Mouse (Mus musculus) kidney, embryonic 14.5 days (tissue): ENCODE measurements around the gene Cds2. TPM values are rescaled to one million over a fixed set of nuclear protein-coding genes. Genes with fewer than 3 reads are reported as not detected.
"Not testable (repeated sequence)": the region's sequence is repeated elsewhere in the genome, so short reads cannot be mapped to it uniquely, and the experiment has no call there.

ENCODE experiments used
- ATAC-seq: fragments of 200-750 bp; cut with Nextera tagmentation; 2 replicates; pipeline ENCODE4 v1.8.0; 2017; ENCODE audit warnings: moderate number of reproducible peaks, mild to moderate bottlenecking, moderate TSS enrichment, moderate library complexity; ENCODE audit not compliant: low FRiP score, low TSS enrichment
- H3K27ac ChIP-seq: fragments of 300-500 bp; sonication (generic); 2 replicates; pipeline ENCODE4 v1.5.1; 2014; ENCODE audit warnings: low read depth, mild to moderate bottlenecking, low read length, moderate library complexity, mixed read lengths
- H3K27me3 ChIP-seq: fragments of 300-500 bp; sonication (generic); 2 replicates; pipeline ENCODE4 v1.6.1; 2014; ENCODE audit warnings: mild to moderate bottlenecking, low read length; ENCODE audit not compliant: control insufficient read depth, insufficient read depth
- H3K36me3 ChIP-seq: fragments of 300-500 bp; sonication (generic); 2 replicates; pipeline ENCODE4 v1.6.1; 2014; ENCODE audit warnings: low read length, mixed read lengths; ENCODE audit not compliant: control insufficient read depth, insufficient read depth
- H3K4me1 ChIP-seq: fragments of 300-500 bp; sonication (generic); 2 replicates; pipeline ENCODE4 v1.6.1; 2014; ENCODE audit warnings: low read length, mixed read lengths; ENCODE audit not compliant: control insufficient read depth, insufficient read depth
- H3K4me2 ChIP-seq: fragments of 300-500 bp; sonication (generic); replicated peaks from 2 replicates; pipeline ENCODE4 v1.6.1; 2014; ENCODE audit warnings: low read depth, mild to moderate bottlenecking, low read length
- H3K4me3 ChIP-seq: fragments of 300-500 bp; sonication (generic); 2 replicates; pipeline ENCODE4 v1.5.1; 2014; ENCODE audit warnings: mild to moderate bottlenecking, low read length
- H3K9ac ChIP-seq: fragments of 300-500 bp; sonication (generic); 2 replicates; pipeline ENCODE4 v1.6.1; 2014; ENCODE audit warnings: low read depth, mild to moderate bottlenecking, low read length, moderate library complexity
- H3K9me3 ChIP-seq: fragments of 300-500 bp; sonication (generic); 2 replicates; pipeline ENCODE4 v1.6.1; 2016; ENCODE audit warnings: low read length; ENCODE audit not compliant: control insufficient read depth
- WGBS: fragments of 180-500 bp; shearing (Covaris S2); extraction: QIAGEN DNeasy Blood & Tissue Kit; methylation state at CpG from one replicate; pipeline ENCODE4 v1.1.7; 2014; 5-methylcytosine and 5-hydroxymethylcytosine counted together
- polyA plus RNA-seq: library from polyadenylated mRNA; unstranded; fragments of >200 nt; fragmentation: Nextera tagmentation; extraction: Ambion mirVana; gene quantifications from 2 replicates; pipeline ENCODE4 v1.2.1, GENCODE M21; 2014

The Cds2 gene
- polyA plus RNA-seq, 1 experiment from 2014 or later = 24.4 TPM

DNA sequence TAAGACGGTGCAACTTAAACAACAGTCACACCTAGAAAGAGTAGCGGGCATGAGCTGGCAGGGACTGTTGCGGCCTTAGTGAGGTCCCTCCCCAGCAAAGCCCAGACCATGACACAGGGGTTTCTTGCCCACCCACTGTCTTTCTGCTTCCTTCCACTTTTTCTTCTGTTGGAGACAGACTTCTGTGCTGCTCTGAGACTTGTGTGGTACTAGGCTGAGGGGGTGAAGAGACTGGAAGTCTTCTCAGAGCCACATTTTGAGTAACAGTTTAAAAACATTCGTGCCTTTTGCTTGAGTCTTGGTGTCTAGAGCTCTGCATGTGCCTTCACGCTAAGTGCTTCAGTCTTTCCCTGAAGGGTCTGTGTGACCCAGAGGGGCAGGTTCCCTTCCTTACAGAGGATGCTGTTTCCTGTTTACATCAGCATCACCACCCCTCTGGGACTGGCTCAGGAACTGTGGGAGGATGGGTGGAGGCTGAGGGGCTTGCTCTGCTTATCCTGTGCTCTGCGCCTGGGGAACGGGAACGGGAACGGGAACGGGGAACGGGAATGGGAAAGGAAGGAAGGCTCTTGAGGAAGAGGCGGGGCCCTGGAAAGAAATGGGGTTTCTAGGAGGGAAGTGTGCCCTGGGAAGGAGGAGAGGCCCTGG is 21.7 kb downstream of the Cds2 start:
- no peak overlapping the region for H3K9ac ChIP-seq
- WGBS = 73% methylated on average over 12 of the region's 12 CpGs
- H3K4me3 ChIP-seq = no peak overlapping the region
- H3K4me2 ChIP-seq = no peak overlapping the region
- no peaks in the 10 kb centered on the region for H3K27me3 ChIP-seq
- H3K9me3 ChIP-seq = no peaks in the 10 kb centered on the region
- peaks cover 23% of the 10 kb centered on the region for H3K4me1 ChIP-seq
- H3K27ac ChIP-seq = peak overlapping the region; percentile 74; the same call in 1 of the 2 replicates
- ATAC-seq = peak; percentile 65
- no peaks in the 10 kb centered on the region for H3K36me3 ChIP-seq

DNA sequence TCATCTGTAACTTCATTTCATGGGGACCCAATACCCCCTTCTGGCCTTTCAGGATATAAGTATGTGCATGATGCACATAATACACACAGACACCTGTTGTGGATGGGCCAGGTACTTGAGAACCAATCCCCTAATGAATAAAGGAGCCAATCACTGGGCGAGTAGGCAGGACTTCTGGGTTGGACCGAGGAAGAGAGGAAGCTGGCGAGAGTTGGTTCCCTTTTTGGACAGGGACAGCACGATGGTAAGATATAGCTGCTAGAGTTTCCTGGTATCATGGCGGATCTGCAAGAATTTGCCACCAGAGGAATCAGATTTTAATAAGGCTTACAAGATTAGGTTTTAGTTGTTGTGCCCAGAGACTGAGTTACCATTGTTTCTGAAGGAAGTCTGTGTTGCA is 22.8 kb downstream of the Cds2 start:
- 96% methylated on average over 5 of the region's 5 CpGs for WGBS
- H3K27ac ChIP-seq, H3K36me3 ChIP-seq, H3K4me3 ChIP-seq, H3K9me3 ChIP-seq, H3K9ac ChIP-seq, H3K27me3 ChIP-seq, H3K4me2 ChIP-seq, ATAC-seq: not testable (repeated sequence)
- peaks cover 23% of the 10 kb centered on the region for H3K4me1 ChIP-seq

DNA sequence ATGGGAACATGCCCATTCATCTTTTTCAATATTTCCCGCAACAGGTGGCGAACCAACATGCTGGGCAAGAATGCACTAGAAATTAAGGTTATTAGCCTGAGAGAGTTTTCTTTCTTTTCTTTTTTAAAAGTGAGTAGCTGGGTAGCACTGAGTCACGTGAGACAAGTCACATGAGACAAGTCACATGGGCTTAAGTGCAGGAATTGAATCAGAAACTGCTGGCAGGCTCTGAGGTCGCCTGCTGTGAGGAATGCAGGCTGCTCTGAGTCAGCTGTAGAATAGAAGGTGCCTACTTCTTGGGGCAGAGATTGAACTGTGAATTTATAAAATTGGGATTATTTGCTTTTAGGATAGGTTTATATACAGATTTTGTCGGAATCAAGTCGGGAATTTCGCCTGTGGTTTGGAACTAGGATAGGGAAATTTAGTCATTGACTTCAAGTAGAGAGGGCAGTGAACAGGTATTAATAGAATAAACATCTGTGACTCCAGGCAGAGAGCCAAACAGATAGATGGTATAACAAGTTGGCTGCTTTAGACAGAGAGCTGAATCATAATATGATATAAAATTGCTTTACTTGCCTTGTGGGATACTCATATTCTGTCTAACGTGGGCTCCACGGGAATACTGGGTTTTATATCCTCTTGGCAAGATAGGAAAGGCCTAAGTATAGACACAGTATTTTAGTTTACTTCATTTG is 23.6 kb downstream of the Cds2 start:
- Histone ChIP-seq H3K36me3 (no peaks in the 10 kb centered on the region), H3K4me3 (no peak overlapping the region), H3K27me3 (no peaks in the 10 kb centered on the region), H3K4me1 (peaks cover 25% of the 10 kb centered on the region), H3K9me3 (no peaks in the 10 kb centered on the region), H3K4me2 (no peak overlapping the region), H3K27ac (no peak overlapping the region), H3K9ac (no peak overlapping the region)
- no peak for ATAC-seq
- WGBS = 93% methylated on average over 9 of the region's 9 CpGs

DNA sequence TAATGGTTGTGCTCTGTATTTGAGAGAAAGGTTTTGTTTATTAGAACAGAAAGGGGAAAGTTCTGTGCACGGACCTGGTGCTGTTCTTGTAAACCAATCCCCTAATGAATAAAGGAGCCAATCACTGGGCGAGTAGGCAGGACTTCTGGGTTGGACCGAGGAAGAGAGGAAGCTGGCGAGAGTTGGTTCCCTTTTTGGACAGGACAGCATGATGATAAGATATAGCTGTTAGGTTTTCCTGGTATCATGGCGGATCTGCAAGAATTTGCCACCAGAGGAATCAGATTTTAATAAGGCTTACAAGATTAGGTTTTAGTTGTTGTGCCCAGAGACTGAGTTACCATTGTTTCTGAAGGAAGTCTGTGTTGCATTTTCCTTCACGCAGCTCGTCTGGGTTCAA is 26.3 kb downstream of the Cds2 start:
- not testable (repeated sequence) for H3K27me3 ChIP-seq

DNA sequence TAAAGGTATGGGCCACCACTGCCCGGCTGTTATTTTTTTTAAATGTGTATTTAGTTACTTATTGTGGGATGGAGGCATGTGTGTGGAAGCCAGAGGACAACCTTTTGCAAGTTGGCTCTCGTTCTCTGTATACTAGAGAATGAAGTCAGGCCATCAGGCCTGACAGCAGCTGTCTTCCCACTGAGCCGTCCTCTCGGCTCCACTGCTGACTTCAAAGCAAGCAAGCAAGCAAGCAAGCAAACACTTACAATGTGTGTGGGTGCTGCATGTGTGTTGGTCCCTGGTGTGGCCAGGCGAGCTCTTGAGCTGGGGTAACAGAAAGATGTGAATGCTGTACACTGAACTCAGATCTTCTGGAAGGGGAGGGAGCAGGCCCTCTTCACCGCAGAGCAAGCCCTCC is 27.9 kb downstream of the Cds2 start:
- Histone ChIP-seq H3K4me3 (no peak overlapping the region), H3K27me3 (no peaks in the 10 kb centered on the region), H3K4me2 (no peak overlapping the region), H3K9ac (no peak overlapping the region), H3K27ac (no peak overlapping the region), H3K9me3 (no peaks in the 10 kb centered on the region), H3K4me1 (0 out of 2 replicates have a peak, but pooled peaks cover 4% of the 10 kb centered on the region), H3K36me3 (peaks cover 21% of the 10 kb centered on the region)
- ATAC-seq = no peak
- 87% methylated on average over 6 of the region's 6 CpGs for WGBS

More for the DNA sequence above, 26.3 kb downstream of the Cds2 start:
- not testable (repeated sequence) for H3K9me3 ChIP-seq, ATAC-seq, H3K4me2 ChIP-seq, H3K4me1 ChIP-seq, H3K4me3 ChIP-seq, H3K27ac ChIP-seq, H3K36me3 ChIP-seq, H3K9ac ChIP-seq
- 68% methylated on average over 5 of the region's 7 CpGs for WGBS

DNA sequence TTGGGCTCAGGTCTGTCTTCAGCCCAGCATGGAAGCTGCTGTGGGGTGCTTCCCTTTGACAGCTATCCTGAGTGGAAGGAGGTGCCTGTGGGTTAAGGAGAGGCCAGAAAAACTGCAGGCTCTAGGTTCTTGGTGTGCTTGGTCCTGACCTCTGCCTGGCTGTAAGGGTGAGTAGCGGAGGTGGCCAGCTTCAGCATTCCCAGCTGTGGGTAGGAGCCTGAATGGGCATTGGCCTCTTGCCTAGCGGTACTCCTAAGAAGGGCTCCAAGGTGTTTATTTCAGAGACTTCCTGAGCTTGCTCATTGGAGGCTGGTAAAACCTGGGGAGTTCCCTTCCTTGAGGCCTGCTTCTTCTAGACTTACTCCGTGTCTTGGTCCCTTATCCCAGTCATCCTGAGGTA is 28.3 kb downstream of the Cds2 start:
- Histone ChIP-seq H3K9me3 (no peaks in the 10 kb centered on the region), H3K4me1 (0 out of 2 replicates have a peak, but pooled peaks cover 4% of the 10 kb centered on the region), H3K9ac (no peak overlapping the region), H3K4me3 (no peak overlapping the region), H3K36me3 (peaks cover 25% of the 10 kb centered on the region), H3K4me2 (no peak overlapping the region), H3K27me3 (no peaks in the 10 kb centered on the region), H3K27ac (no peak overlapping the region)
- WGBS = 75% methylated on average over 3 of the region's 3 CpGs
- ATAC-seq = no peak

DNA sequence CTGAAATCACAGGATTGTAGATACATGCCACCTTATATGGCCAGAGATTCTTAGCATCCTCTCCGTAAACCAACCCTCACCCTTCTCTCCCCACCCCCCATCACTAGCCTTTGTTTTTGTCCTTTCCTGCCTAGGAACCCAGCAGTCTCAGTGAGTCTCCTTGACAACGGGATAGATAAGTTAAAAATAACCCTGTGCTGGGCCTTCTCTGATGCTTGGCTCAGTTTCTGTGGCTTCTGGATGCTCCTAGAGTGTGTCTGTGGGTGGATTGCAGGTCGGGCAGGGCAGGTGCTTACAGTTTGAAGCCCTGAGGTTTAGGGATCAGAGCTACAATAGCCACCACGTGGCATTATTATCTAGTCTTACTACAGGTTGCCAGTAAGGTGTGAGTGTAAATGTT is 29.1 kb downstream of the Cds2 start:
- Histone ChIP-seq H3K4me1 (0 out of 2 replicates have a peak, but pooled peaks cover 4% of the 10 kb centered on the region), H3K4me2 (no peak overlapping the region), H3K36me3 (peaks cover 25% of the 10 kb centered on the region), H3K9ac (no peak overlapping the region), H3K4me3 (no peak overlapping the region), H3K27ac (no peak overlapping the region), H3K27me3 (no peaks in the 10 kb centered on the region), H3K9me3 (no peaks in the 10 kb centered on the region)
- WGBS = 57% methylated on average over 4 of the region's 4 CpGs
- no peak for ATAC-seq

DNA sequence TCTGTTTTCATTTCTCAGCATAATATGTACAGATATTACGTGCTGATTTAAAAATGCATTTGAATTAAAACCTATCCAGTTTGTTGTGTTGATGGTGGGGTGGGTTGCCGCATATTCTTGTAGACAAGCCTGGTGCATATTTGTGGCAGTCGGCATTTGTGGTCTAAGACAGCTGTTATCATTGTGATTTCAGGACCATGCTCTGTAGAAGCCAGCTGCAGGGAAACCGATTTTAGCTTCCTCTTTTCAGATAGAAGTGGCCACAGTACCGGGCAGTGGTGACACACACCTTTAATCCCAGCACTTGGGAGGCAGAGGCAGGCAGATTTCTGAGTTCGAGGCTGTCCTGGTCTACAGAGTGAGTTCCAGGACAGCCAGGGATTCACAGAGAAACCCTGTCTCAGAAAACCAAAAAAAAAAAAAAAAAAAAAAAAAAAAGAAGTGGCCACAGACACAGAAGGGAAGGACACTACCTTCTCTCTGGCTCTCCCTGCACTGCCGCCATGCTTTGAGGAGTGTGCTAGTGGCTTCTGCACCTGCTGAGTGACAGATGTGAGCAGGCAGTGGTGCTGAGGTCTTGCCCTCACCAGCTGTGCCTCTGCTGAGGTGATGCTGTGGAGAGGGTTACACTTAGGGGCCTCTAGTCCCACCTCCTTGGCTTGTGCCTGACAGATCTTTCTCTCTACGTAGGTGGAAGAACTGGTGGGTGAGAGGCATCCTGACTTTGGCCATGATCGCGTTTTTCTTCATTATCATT is 30.9 kb downstream of the Cds2 start:
- Histone ChIP-seq H3K9me3 (no peaks in the 10 kb centered on the region), H3K9ac (no peak overlapping the region), H3K4me3 (no peak overlapping the region), H3K27me3 (no peaks in the 10 kb centered on the region), H3K36me3 (peaks cover 42% of the 10 kb centered on the region), H3K4me2 (no peak overlapping the region), H3K27ac (no peak overlapping the region), H3K4me1 (0 out of 2 replicates have a peak, but pooled peaks cover 4% of the 10 kb centered on the region)
- ATAC-seq = no peak
- 92% methylated on average over 10 of the region's 10 CpGs for whole genome bisulfite sequencing

DNA sequence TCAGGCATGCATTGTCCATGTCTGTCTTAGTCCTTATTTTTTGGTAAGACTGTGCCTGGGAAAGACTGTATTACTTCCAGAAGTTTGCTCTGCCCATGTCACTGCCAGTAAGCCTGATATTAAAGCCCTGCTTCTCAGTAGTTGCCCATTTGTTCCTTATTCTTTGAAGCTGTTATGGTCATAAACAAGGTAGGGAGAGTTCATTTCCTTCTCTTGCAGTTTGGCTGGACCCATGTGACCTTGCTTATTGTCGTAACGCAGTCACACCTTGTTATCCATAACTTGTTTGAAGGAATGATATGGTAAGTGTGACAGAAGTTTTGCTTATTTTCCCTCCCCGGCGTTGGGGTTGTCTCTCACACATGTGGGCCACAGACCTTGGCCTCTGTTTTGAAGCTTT is 35.3 kb downstream of the Cds2 start:
- H3K4me1 ChIP-seq = no peaks in the 10 kb centered on the region
- H3K27ac ChIP-seq = no peak overlapping the region
- ATAC-seq = no peak
- 93% methylated on average over 4 of the region's 4 CpGs for WGBS
- H3K9me3 ChIP-seq = no peaks in the 10 kb centered on the region
- H3K4me2 ChIP-seq = no peak overlapping the region
- H3K27me3 ChIP-seq = no peaks in the 10 kb centered on the region
- H3K36me3 ChIP-seq = peaks cover 65% of the 10 kb centered on the region
- H3K9ac ChIP-seq = no peak overlapping the region
- no peak overlapping the region for H3K4me3 ChIP-seq
